In the genomic region with DNA sequence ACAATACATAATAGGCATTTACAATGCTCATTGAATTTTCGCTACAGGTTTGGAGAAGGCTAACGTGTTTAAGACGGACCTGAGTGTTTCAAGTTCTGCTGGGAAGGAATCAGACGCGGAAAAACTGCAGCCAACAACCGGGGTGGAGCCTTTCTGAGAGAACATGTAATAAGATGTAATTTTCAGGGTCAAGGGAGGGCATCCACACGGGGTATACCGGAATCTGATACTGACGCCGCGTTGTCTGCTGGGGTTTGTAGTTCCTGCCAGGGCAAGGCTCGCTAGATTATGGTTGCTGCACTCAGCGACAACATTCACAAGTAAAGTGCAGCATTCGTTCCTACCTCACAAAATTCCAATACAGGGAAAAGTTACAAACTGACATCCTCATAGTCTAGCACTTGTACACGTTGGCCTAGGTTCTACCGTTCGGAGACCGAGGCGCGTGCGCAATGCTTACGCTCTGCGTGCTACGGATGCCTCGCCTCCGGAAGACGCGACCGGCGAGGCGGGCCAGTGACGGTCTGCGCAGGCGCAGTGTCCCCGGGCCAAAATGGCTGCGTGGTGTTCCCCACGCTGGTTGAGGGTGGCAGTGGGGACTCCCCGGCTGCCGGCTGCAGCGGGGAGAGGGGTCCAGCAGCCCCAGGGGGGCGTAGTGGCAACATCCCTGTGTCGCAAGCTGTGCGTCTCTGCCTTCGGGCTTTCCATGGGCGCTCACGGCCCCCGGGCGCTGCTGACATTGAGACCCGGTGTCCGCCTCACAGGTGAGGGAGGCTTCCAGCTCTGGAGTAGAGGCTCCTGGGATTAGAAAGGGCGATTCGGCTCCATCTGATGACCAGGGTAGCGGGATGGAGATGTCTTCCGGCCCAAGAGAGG, we compare ENCODE assay signal across 8 mouse cellular contexts. TPM values are rescaled to one million over a fixed set of nuclear protein-coding genes. Genes with fewer than 3 reads are reported as not detected.
DNase-seq lines count a peak whose midpoint lies in the region; ATAC-seq and TF ChIP-seq lines count a peak whose summit lies in the region.

No protein-coding gene starts in this region.

- DNase-seq in ZHBTc4 (ENCODE audit: low read depth, low spot score): peak; percentile 98
- DNase-seq in gastrocnemius, adult 2 months: peak; percentile 98
- DNase-seq in hindbrain, postnatal 0 days (ENCODE audit: low spot score): peak; percentile 98
- peak; percentile 96 to 97 for DNase-seq in left cerebral cortex, adult 2 months (ENCODE audit: extremely low spot score in 1 of 2, low spot score in 2 of 2)
- peak; percentile 97 for DNase-seq in right cerebral cortex, adult 2 months (ENCODE audit: low spot score in 2 of 2)
- peak; percentile 97 for DNase-seq in urinary bladder, postnatal 14 days (ENCODE audit: low spot score)

- 0 out of 2 replicates have a peak, but pooled peaks cover 7% of the 10 kb centered on the region for H3K4me1 ChIP-seq in hindbrain, postnatal 0 days (ENCODE audit: insufficient read depth, low read length)

- no peaks in the 10 kb centered on the region for H3K9me3 ChIP-seq in hindbrain, postnatal 0 days (ENCODE audit: low read length)

- H3K4me3 ChIP-seq in gastrocnemius, adult 2 months: peak overlapping the region; percentile 74
- H3K4me3 ChIP-seq in hindbrain, postnatal 0 days (ENCODE audit: low read length): peak overlapping the region; percentile 94
- H3K4me3 ChIP-seq in left cerebral cortex, adult 2 months: peak overlapping the region; percentile 70

- peak overlapping the region; percentile 98 for H3K4me2 ChIP-seq in hindbrain, postnatal 0 days (ENCODE audit: low read depth, low read length)

- peak overlapping the region; percentile 96 for H3K27ac ChIP-seq in gastrocnemius, adult 2 months
- peak overlapping the region; percentile 82 for H3K27ac ChIP-seq in hindbrain, postnatal 0 days
- H3K27ac ChIP-seq in left cerebral cortex, adult 2 months: peak overlapping the region; percentile 98

- intact Hi-C loops in gastrocnemius, adult 2 months (cut with DNase I): no loop called here
- intact Hi-C loops in left cerebral cortex, adult 2 months (cut with DNase I): loop anchor here (2.0 kb wide), 1 partner anchor 107 kb away; the partner anchor contains the start of gene Cdip1

- H3K27me3 ChIP-seq in hindbrain, postnatal 0 days (ENCODE audit: insufficient read depth, low read length): no peaks in the 10 kb centered on the region

- no peak for TF ChIP-seq CTCF in gastrocnemius, adult 2 months (IDR thresholded peaks at IDR 0.05)
- no peak for TF ChIP-seq CTCF in hindbrain, postnatal 0 days (IDR thresholded peaks at IDR 0.05; ENCODE audit: low read depth)
- TF ChIP-seq CTCF in left cerebral cortex, adult 2 months (IDR thresholded peaks at IDR 0.05): no peak

- ATAC-seq in common myeloid progenitor, adult 5-6 weeks (replicated peaks; ENCODE audit: low read depth, poor library complexity, severe bottlenecking): peak; percentile 70
- ATAC-seq in hindbrain, postnatal 0 days: peak; percentile 92
- ATAC-seq in megakaryocyte, adult 5-6 weeks (ENCODE audit: poor library complexity, severe bottlenecking): peak; percentile 80

- under 1% methylated on average over 54 of the region's 54 CpGs for WGBS in hindbrain, postnatal 0 days

- peak overlapping the region; percentile 82 for H3K9ac ChIP-seq in hindbrain, postnatal 0 days (replicated peaks; ENCODE audit: low read length)

- H3K36me3 ChIP-seq in hindbrain, postnatal 0 days (ENCODE audit: insufficient read depth, low read length): peaks cover 6% of the 10 kb centered on the region; the same call in 1 of the 2 replicates

RNA-seq across cellular contexts. Expression of gene Coro7, which starts 4.2 kb away (rescaled TPM):
- total RNA-seq in common myeloid progenitor, adult 5-6 weeks (2017): 22.7 and 35.4 TPM in 2 replicates
- 10 to 100 TPM; 12.1 to 13.6 TPM for total RNA-seq in gastrocnemius, adult 2 months (2021)
- 41.4 and 43.3 TPM in 2 replicates for total RNA-seq in hindbrain, postnatal 0 days (2014; rRNA removed)
- polyA plus RNA-seq in hindbrain, postnatal 0 days (2015; fragmentation: Nextera tagmentation; extraction: Ambion mirVana): 29.1 and 30.2 TPM in 2 replicates
- total RNA-seq in left cerebral cortex, adult 2 months (2021): 10 to 100 TPM; 76.7 to 92.0 TPM
- 68.6 and 74.5 TPM in 2 replicates for total RNA-seq in megakaryocyte, adult 5-6 weeks (2015)
- total RNA-seq in megakaryocyte, adult 5-6 weeks (2017): 40.2 and 49.1 TPM in 2 replicates

RNA-seq across cellular contexts. Expression of gene Nmral1, which starts 35.3 kb away (rescaled TPM):
- 82.2 and 90.3 TPM in 2 replicates for total RNA-seq in common myeloid progenitor, adult 5-6 weeks (2017)
- 1 to 10 TPM; 2.6 to 3.7 TPM for total RNA-seq in gastrocnemius, adult 2 months (2021)
- total RNA-seq in hindbrain, postnatal 0 days (2014; rRNA removed): 30.7 and 31.8 TPM in 2 replicates
- 33.1 and 35.4 TPM in 2 replicates for polyA plus RNA-seq in hindbrain, postnatal 0 days (2015; fragmentation: Nextera tagmentation; extraction: Ambion mirVana)
- 10 to 100 TPM in 1 of 2 experiments, 1 to 10 TPM in 1; 9.7 to 10.8 TPM for total RNA-seq in left cerebral cortex, adult 2 months (2021)
- 45.6 and 46.1 TPM in 2 replicates for total RNA-seq in megakaryocyte, adult 5-6 weeks (2015)
- total RNA-seq in megakaryocyte, adult 5-6 weeks (2017): 43.5 and 47.8 TPM in 2 replicates

RNA-seq across cellular contexts. Expression of gene Hmox2, which starts 42.3 kb away (rescaled TPM):
- total RNA-seq in common myeloid progenitor, adult 5-6 weeks (2017): 68.8 and 74.6 TPM in 2 replicates
- total RNA-seq in gastrocnemius, adult 2 months (2021): 10 to 100 TPM; 35.4 to 43.6 TPM
- 36.0 and 41.2 TPM in 2 replicates for total RNA-seq in hindbrain, postnatal 0 days (2014; rRNA removed)
- 93.4 and 101 TPM in 2 replicates for polyA plus RNA-seq in hindbrain, postnatal 0 days (2015; fragmentation: Nextera tagmentation; extraction: Ambion mirVana)
- total RNA-seq in left cerebral cortex, adult 2 months (2021): 10 to 100 TPM; 76.1 to 79.1 TPM
- 74.5 and 91.4 TPM in 2 replicates for total RNA-seq in megakaryocyte, adult 5-6 weeks (2015)
- total RNA-seq in megakaryocyte, adult 5-6 weeks (2017): 89.6 and 108 TPM in 2 replicates

RNA-seq across cellular contexts. Expression of gene Dnaja3, which starts 44.0 kb away (rescaled TPM):
- total RNA-seq in common myeloid progenitor, adult 5-6 weeks (2017): 55.8 and 68.1 TPM in 2 replicates
- total RNA-seq in gastrocnemius, adult 2 months (2021): 100 to 1,000 TPM in 1 of 2 experiments, 10 to 100 TPM in 1; 86.4 to 110 TPM
- 49.6 and 50.6 TPM in 2 replicates for total RNA-seq in hindbrain, postnatal 0 days (2014; rRNA removed)
- 52.9 and 54.3 TPM in 2 replicates for polyA plus RNA-seq in hindbrain, postnatal 0 days (2015; fragmentation: Nextera tagmentation; extraction: Ambion mirVana)
- total RNA-seq in left cerebral cortex, adult 2 months (2021): 10 to 100 TPM; 56.9 to 62.2 TPM
- 10.1 and 11.9 TPM in 2 replicates for total RNA-seq in megakaryocyte, adult 5-6 weeks (2015)
- total RNA-seq in megakaryocyte, adult 5-6 weeks (2017): 26.1 and 27.8 TPM in 2 replicates

RNA-seq across cellular contexts. Expression of gene Vasn, which starts 44.1 kb away (rescaled TPM):
- 0.10 and 0.46 TPM in 2 replicates for total RNA-seq in common myeloid progenitor, adult 5-6 weeks (2017)
- 1 to 10 TPM; 4.8 to 6.0 TPM for total RNA-seq in gastrocnemius, adult 2 months (2021)
- 18.4 and 18.8 TPM in 2 replicates for total RNA-seq in hindbrain, postnatal 0 days (2014; rRNA removed)
- 6.1 and 7.3 TPM in 2 replicates for polyA plus RNA-seq in hindbrain, postnatal 0 days (2015; fragmentation: Nextera tagmentation; extraction: Ambion mirVana)
- 10 to 100 TPM; 11.5 to 13.1 TPM for total RNA-seq in left cerebral cortex, adult 2 months (2021)
- total RNA-seq in megakaryocyte, adult 5-6 weeks (2015): not detected in 2 replicates
- total RNA-seq in megakaryocyte, adult 5-6 weeks (2017): 0.12 TPM in 1 of 2 replicates, not detected in the other

Comparison
In these comparisons a context has a peak if more than half of its experiments do, and no peak if none do; other contexts are left out.
1. Peak in every context shown above with its lines: DNase-seq, ATAC-seq, H3K4me3 ChIP-seq and H3K27ac ChIP-seq.